Mouse (Mus musculus) B cell, adult 2 months (primary cell): ENCODE measurements around the gene Golim4.

Experiments
- DNase-seq, 2 experiments: peaks; one replicate each; pipeline ENCODE4 v3.0.0; 2022

The Golim4 gene

DNA sequence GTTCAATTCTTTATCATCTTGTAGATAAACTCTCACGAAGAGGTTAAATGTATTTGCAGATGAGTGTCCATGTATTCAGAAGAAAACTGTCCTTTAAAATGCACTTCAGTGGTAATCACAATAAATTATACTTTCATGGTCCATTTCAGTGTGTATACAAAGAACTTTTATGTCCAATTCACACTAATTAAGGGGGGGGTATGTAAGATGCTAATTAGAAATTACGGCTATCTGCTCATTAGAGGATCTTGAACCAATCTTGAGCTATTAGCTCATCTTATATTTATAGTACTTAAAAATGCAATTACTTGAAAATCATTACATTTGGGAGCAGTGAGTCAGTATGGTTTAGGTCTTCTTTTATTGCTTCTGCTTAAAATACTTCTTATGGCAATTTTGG, 31.6 kb downstream of the Golim4 start:
- DNase-seq: no peak

DNA sequence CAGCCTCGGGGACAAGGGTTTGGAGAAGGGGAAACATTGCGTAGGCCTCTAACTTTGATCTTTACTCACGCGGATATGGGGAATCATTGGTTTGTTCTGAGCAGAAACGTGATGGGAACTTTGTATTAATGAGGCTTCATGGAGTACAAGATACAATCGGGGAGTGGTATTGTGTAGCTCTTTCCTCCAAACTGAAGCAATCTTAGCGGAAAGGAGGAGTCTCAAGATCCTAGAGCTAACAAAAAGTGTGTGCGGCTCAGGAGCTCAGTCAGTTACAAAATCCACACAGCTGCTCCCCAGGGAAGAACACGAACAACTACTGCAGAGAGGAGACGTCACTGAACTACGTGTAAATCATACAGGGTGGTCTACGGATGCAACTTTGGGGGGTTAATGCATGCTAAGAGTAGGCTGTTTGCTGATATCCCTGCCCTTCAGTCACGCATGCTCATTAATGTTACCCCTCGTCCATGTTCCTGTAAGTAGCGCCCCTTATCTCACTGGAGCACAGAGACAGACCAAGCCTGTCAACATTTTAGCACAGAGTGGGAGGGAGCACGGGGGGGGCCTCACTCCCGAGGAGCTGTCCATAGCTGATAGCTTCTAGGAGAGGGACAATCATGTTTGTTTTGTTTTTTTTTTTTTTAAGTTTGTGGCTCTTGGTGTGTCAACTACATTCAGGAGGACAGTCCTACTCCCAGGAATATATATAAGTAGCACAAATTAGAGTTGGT, 38.8 kb downstream of the Golim4 start:
- no peak for DNase-seq

GRCm38 (mm10) chr3:75912786-75913185, 44.0 kb downstream of the Golim4 start:
- DNase-seq: no peak

DNA sequence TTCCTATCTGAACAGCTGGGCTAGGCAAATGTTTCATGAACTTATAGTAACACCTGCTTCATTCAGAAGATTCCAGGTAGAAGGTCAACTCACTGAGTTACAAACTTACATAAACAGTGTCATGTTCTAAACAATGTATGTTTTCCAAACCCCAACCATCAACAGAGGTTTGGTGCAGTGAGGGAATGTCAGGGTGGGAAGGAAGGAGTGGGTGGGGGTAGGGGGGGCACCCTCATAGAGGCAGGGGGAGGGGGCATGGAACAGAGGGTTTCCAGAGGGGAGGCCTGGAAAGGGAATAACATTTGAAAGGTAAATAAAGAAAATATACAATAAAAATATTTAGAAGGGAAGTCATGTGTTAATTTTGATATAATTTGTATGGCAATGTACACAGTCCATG, 46.0 kb downstream of the Golim4 start:
- no peak for DNase-seq

DNA sequence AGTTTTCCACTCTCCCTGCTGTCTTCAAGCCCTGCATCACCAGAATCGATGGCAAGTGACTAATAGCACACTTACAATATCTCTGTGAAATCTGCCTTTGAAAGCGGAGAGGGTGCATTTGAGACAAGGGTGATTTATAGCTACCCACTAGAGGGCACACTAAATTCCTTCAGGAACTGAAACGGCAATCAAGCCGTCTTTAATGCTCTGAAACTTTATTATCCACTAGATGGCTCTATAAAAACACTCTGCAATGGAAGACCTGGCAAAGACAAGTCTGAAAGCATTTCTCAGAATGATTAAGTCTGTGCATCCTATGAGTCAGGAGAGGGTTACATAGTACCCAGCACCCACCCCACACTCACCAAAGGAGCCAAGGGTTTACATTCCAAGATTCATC, 46.5 kb downstream of the Golim4 start:
- peak in 1 of 2 experiments; percentile 4 for DNase-seq

DNA sequence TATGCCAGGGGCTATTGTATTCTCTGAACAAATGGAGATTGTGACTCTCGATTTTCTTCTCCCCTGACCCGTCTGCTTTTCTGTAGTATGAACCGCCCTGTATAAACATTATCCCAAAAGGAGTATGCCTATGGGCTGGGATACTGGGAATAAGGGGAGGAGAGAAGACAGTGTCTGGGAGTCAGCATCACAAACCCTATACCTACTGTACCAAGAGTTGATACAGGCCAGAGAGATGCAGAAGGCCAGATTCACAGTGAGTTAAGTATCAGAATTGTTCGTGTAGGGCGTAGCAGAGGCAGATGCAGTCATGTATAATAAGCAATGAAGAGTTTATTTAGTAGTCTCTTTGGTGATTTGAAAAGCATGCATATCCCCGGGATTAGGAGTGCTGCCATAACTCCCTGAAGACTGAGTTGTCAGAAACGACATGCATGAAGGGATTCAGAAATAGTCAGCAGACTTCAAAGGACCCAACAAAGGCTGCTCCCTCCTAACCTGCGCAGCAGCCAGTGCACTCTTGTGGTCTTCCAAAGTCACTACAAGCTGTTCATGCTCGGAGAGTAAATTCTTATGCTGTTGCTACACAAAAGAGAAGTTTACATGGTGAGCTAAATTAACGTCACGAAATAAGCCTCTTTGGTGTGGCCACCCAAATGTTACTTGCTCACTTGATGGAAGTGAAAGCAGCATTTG, 54.7 kb downstream of the Golim4 start:
- DNase-seq: no peak

GRCm38 (mm10) chr3:75895075-75895474, 61.7 kb downstream of the Golim4 start:
- DNase-seq: no peak

- DNase-seq: no peak
Observed at GRCm38 (mm10) chr3:75891581-75891980, 65.2 kb downstream of the Golim4 start.

- DNase-seq: no peak
Observed at GRCm38 (mm10) chr3:75889323-75889722, 67.4 kb downstream of the Golim4 start.

DNA sequence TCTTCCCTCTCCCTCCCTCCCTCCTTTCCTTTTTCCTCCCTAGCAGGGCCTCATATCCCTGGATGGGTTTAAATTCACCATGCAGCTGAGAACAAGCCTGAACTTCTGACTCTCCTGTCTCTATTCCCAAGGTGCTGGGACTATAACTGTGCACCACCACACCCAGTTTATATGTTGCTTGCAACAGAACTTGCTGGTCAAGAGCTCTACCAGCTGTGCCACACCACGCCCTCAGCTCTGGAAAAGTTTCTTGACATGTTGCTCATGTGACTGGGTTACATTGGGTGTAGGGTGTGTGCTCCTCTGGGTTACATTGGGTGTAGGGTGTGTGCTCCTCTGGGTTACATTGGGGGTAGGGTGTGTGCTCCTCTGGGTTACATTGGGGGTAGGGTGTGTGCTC, 75.2 kb downstream of the Golim4 start:
- DNase-seq: no peak

GRCm38 (mm10) chr3:75879269-75879668, 77.5 kb downstream of the Golim4 start:
- DNase-seq: peak; percentile 13 to 17

GRCm38 (mm10) chr3:75868886-75869285, 87.9 kb downstream of the Golim4 start:
- DNase-seq: no peak

DNA sequence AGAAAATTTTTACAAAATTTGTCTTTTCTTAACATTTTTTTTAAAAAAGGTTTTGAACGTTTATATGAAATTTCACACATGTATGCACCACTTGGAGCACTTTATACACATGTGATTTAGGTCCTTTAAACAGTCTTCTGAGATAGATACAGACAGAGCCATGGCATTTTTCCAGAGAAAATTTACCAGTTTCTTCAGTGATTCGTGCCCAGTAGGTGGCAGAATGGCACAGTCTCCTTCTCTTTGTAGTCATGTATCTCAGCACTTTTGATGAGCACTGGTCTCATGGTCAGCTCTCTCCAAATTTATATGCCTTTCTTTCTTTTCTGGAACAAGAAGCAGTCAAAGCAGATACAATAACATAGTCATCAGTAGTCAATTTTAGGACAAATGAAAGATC, 92.5 kb downstream of the Golim4 start:
- no peak for DNase-seq

DNA sequence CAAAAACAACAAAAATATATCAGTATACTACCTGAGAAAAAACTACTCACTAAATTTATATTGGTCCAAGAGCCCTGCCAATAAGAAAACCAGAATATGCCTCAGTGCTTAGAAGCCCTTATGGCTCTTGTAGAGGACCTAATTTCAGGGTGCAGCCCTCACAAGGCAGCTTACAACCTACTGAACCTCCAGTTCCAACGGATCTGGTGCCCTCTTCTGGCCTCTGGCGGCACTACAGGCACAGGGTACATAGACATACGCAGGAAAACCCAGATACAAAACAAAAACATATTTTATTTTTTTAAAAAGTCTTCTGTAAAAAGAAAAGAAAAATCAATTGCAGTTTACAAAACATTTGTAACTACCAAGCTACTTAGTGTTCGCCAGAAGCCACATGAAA, 95.1 kb downstream of the Golim4 start:
- DNase-seq: peak; percentile 82 to 84

GRCm38 (mm10) chr3:75860760-75861159, 96.0 kb downstream of the Golim4 start:
- no peak for DNase-seq

DNA sequence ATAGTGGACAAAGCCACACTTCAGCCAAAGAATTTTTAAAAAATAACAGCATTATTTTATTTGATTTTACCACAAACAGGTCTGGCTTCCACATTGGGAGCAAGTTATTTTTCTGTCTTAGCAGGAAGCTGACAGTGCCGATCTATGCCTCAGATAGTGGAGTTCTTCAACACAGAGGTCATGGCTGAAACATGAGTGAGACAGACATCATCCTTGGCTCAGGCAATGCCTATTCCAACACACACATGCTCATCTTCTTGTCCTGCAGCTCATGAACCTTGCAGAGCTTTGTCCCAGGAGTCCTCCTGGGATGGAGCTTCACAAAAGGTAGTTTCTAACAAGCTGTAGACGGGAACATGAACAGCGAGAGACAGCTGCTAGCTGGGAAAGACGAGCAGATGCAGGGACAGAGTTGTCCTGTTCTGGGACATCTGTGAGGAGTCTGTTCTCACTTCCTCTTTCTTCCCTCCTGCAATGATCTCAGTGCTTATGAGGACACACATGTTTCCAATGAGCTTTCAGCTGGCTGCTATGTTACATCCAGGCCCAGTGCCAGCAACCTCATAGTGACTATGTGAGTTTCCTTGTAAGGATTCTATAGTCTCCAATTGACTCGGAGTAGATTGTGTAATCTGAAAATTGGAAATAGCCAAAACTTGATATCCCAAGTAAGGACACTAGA, 121.3 kb downstream of the Golim4 start:
- DNase-seq: peak; percentile 20 to 30

GRCm38 (mm10) chr3:75834827-75835226, 121.9 kb downstream of the Golim4 start:
- peak in 1 of 2 experiments; percentile 13 for DNase-seq
